Mouse (Mus musculus) frontal cortex, adult (tissue): ENCODE results near the gene Tnfaip1.
"Not testable (repeated sequence)": the region's sequence is repeated elsewhere in the genome, so short reads cannot be mapped to it uniquely, and the experiment has no call there.

Source experiments
- ATAC-seq: cut with Nextera tagmentation; 2 replicates; pipeline ENCODE4 v1.9.2; 2017; ENCODE audit warnings: mild to moderate bottlenecking, moderate library complexity, mixed read lengths; ENCODE audit not compliant: low TSS enrichment

Gene Tnfaip1

DNA sequence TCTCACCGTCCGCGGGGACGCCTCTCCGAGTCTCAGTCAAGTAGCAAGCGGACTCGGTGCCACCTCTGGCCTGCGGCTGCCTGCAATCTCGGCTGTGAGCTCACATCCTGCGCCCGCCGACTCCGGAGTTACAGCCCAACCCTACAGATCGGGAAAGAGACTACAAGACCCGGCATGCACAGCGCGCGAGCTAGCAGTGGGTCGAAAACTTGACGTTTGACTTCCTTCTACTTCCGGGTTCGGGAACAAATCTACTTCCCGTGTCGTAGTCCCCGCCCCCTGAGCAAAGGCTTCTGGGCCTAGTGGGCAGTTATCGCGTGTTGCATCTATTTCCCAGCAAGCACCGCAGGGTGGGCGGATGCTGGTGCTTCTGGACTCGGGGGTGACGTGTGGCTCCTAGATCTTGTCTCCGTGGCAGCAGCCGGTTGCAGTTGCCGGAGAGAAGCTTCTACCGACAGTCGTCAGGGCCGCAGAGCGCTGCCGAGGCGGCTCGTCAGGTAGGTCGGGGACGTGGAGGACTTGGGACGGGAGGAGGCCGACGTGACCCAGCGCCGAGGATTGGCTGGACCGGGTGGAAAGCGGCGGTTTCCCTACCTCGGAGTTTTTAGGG is at the start of gene Tnfaip1, which contains the start of gene Ift20:
TSS of gene Tnfaip1 (minus strand) at position 253 of the 610 bp plus-strand sequence.
TSS of gene Ift20 (plus strand) at position 282 of the 610 bp plus-strand sequence.
- peak; percentile 96 for ATAC-seq

DNA sequence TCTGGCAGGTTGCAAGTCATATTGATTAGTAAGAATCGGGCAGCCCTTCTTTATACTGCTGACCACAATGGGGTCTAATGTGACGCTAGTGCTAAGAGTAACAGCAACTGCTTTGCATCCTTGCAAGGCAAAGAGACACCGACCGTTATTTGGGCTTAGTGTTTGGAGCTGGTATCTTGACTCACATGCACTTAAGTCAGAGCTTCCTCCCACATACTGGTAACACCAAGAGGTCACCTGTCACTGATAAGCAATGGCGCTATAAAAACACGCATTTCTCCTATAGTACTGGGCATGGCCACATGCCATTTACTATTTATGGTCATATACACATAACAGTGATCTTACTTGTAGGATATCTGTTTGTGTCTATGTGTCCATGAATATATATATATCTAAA is 46.7 kb upstream of the Tnfaip1 start:
- ATAC-seq: no peak

DNA sequence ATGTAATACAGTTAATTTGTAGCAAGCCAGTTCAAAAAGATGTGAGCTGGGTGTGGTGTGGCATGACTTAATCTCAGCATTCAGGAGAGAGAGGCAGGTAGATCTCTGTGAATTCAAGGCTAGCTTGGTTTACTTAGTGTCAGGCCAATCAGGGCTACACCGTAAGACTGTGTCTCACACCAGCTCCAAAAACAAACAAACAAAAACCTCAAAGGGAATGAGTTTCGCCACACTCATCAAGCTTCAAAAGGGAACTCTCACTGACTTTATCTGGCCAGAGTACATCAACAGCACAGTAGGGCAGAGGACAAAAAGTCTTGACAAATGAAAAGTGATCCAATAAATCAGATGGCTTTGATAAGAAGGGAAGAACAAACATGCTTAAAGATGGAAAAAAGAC is 38.8 kb upstream of the Tnfaip1 start:
- ATAC-seq: no peak

- ATAC-seq: no peak
Measured at GRCm38 (mm10) chr11:78574536-78574935, 38.4 kb upstream of the Tnfaip1 start.

GRCm38 (mm10) chr11:78574031-78574430 is 37.9 kb upstream of the Tnfaip1 start:
- not testable (repeated sequence) for ATAC-seq

- ATAC-seq: peak; percentile 66; the same call in 1 of the 2 replicates
Measured at GRCm38 (mm10) chr11:78571854-78572253, 35.7 kb upstream of the Tnfaip1 start.

DNA sequence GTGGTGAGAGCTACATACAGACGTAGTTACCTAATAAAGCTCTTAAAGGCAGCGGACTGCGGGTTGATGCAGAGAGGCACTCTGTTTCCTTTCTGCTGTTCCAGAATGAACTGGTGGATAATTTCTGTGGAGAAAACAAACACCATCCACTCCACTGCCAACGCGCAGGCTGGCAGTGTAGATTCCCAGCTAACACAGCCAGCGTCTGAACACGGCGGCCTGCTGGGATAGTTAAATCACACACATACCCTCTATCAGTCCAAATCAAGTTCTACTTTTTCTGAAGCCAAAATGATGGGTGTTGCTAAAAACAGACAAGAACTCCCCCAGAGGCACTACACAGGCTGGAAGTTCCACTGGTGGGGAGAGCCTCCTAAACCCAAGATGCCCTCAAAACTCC is 35.3 kb upstream of the Tnfaip1 start:
- peak; percentile 74; the same call in 1 of the 2 replicates for ATAC-seq

DNA sequence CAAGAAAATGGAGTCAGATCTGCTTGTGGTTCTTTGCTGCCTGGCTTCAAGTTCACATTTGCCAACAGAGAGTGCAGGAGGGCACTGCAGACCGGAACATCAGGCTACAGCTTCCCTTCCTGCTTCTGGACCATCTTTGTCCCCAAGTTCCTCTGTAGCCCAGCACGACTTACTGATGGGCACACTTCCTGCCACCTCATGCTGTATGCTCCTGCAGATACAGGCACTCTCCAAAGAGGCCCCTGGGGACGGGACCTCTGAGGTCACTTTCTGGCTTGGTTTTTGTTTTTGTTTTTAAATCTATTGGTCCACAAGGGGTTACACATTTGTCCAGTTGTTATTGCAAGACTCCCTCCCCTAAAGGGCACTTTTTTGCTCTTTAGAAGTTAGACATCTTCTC is 33.7 kb upstream of the Tnfaip1 start:
- no peak for ATAC-seq

DNA sequence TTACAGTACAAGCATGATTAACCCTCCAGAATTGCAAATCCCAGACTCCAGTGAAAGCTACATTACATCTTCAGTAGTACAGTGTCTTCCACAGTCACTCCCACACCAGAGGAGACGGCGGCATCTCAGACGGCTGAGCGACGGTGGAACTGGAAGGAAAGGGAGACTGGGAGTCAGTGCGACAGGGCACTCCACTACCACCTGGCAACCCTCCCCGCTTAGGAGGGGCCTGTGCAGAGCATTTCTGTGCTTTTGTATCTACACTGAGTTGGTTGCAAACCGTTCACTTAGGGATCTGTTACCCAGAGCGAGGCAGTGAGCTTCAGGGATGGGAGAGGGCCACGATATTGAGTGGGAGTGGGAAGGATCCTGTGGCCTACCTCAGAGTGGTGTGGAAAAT is 32.7 kb upstream of the Tnfaip1 start:
- ATAC-seq: no peak

DNA sequence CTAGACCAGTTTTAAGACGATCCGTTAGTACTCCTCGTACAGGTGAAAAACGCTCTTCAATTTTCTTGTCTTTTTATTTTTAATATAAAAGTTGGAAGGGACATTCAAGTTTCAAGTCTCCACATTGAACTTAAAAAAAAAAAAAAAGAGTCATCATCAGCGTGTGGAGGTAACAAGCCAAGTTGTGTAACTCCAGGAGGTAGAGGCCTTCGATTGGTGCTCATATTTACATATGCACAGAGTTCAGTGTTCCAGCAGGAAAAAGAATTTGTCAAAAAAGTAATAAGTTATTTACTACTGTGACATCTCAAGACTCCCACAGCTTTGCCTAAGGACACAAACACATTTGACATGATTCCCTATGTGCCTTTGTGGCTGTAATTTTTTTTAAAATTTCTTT is 31.5 kb upstream of the Tnfaip1 start:
- ATAC-seq: no peak

DNA sequence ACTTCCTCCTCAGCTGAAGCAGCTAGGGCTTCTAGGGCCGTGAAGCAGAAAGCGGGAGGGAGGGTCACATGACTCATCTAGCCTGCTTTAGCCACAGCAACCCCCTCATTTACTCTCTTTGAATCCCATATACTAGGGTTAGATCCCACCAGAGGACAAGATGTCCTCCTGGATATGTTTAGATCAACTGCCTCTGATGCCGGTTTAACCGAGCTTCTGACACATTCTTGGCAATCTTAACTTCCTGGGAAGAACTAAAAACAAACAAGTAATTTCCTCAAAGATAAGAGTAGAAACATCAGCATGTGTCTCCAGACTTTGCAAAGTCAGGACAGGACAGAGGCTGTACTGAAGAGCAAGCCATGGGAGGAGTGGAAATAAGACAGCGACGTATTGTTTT is 30.6 kb upstream of the Tnfaip1 start:
- no peak for ATAC-seq

GRCm38 (mm10) chr11:78560447-78560846 is 24.3 kb upstream of the Tnfaip1 start:
- ATAC-seq: peak; percentile 73

DNA sequence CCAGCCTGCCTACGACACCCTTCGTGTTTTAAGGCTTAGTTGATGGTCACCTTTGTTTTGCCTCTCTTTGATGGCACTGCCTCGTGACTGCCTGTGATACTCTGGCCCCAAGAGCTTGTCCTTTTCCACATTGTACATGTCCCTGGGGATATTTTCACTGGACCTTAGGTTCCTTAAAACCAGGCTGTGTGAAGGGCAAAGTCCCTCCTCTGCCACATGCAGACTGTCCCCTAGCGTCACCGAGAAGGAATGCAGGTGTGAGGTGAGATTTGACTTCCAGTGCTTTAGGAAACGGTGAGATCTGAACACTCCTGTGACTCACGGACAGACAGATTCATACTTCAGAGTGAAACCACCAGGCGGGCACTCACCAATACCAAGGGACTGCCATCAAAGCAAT is 21.1 kb upstream of the Tnfaip1 start:
- ATAC-seq: no peak

- ATAC-seq: no peak
Measured at GRCm38 (mm10) chr11:78556070-78556469, 19.9 kb upstream of the Tnfaip1 start.

DNA sequence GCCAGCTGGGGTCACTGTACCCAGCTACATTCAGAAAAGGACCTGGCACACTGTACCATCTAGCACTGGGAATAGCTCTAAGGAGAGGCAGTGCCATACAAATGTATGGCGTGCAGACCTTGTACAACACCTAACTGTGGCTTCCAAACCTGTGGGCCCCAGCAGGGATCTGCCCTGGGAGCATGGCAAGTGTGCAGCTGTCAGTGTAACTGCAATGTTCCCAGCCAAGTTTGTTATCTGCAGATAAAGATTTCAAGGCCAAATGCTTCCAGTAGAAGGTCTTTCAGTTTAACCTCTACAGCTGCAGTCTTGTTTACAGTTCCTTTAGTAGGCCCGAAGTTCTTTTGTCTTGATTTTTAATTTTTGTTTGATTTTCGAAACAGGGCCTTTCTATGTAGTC is 19.5 kb upstream of the Tnfaip1 start:
- no peak for ATAC-seq

- peak; percentile 2; the same call in 1 of the 2 replicates for ATAC-seq
Measured at GRCm38 (mm10) chr11:78551059-78551398, 14.9 kb upstream of the Tnfaip1 start.

GRCm38 (mm10) chr11:78550168-78551058 is 14.3 kb upstream of the Tnfaip1 start, which contains the start of gene Tmem97:
Gene Tmem97, minus strand, starts transcription at chr11:78550777.
- peak; percentile 97 for ATAC-seq

GRCm38 (mm10) chr11:78549491-78549987 is 13.4 kb upstream of the Tnfaip1 start:
- no peak for ATAC-seq

- ATAC-seq: no peak
Measured at GRCm38 (mm10) chr11:78547718-78548460, 11.8 kb upstream of the Tnfaip1 start.

- no peak for ATAC-seq
Measured at GRCm38 (mm10) chr11:78545181-78545580, 9.0 kb upstream of the Tnfaip1 start.

GRCm38 (mm10) chr11:78544449-78545111 is 8.4 kb upstream of the Tnfaip1 start:
- ATAC-seq: no peak

GRCm38 (mm10) chr11:78540358-78540757 is 4.2 kb upstream of the Tnfaip1 start:
- ATAC-seq: no peak
